Mouse (Mus musculus) neural tube, embryonic 15.5 days (tissue): ENCODE measurements around the gene Jph3. TPM values are rescaled to one million over a fixed set of nuclear protein-coding genes. Genes with fewer than 3 reads are reported as not detected.

Experiments
- ATAC-seq: fragments of 200-750 bp; cut with Nextera tagmentation; 2 replicates; pipeline ENCODE4 v1.8.0; 2017; ENCODE audit warnings: mild to moderate bottlenecking, moderate TSS enrichment, moderate library complexity; ENCODE audit not compliant: low FRiP score
- H3K27ac ChIP-seq: fragments of 300-500 bp; sonication (generic); replicated peaks from 2 replicates; pipeline ENCODE4 v1.5.1; 2015; ENCODE audit warnings: mild to moderate bottlenecking, inconsistent platforms
- H3K27me3 ChIP-seq: fragments of 300-500 bp; sonication (generic); replicated peaks from 2 replicates; pipeline ENCODE4 v1.6.1; 2015; ENCODE audit warnings: inconsistent platforms
- H3K36me3 ChIP-seq: fragments of 300-500 bp; sonication (generic); 2 replicates; pipeline ENCODE4 v1.6.1; 2015; ENCODE audit warnings: inconsistent platforms
- H3K4me1 ChIP-seq: fragments of 300-500 bp; sonication (generic); 2 replicates; pipeline ENCODE4 v1.6.1; 2015; ENCODE audit warnings: inconsistent platforms
- H3K4me2 ChIP-seq: fragments of 300-500 bp; sonication (generic); 2 replicates; pipeline ENCODE4 v1.6.1; 2015; ENCODE audit warnings: inconsistent platforms, mild to moderate bottlenecking, moderate library complexity
- H3K4me3 ChIP-seq: fragments of 300-500 bp; sonication (generic); replicated peaks from 2 replicates; pipeline ENCODE4 v1.5.1; 2015; ENCODE audit warnings: mild to moderate bottlenecking, inconsistent platforms
- H3K9ac ChIP-seq: fragments of 300-500 bp; sonication (generic); replicated peaks from 2 replicates; pipeline ENCODE4 v1.6.1; 2015; ENCODE audit warnings: mild to moderate bottlenecking, inconsistent platforms
- H3K9me3 ChIP-seq: fragments of 300-500 bp; sonication (generic); replicated peaks from 2 replicates; pipeline ENCODE4 v1.6.1; 2016; ENCODE audit warnings: inconsistent platforms
- WGBS: fragments of 180-500 bp; shearing (Covaris S2); methylation state at CpG from one replicate; pipeline ENCODE4 v1.1.7; 2015; ENCODE audit warnings: mixed read lengths; 5-methylcytosine and 5-hydroxymethylcytosine counted together
- polyA plus RNA-seq: library from polyadenylated mRNA; unstranded; fragments of >200 nt; fragmentation: Nextera tagmentation; extraction: Ambion mirVana; gene quantifications from 2 replicates; pipeline ENCODE4 v1.2.1, GENCODE M21; 2015

Gene Jph3
- 107 and 133 TPM in 2 replicates for polyA plus RNA-seq

DNA sequence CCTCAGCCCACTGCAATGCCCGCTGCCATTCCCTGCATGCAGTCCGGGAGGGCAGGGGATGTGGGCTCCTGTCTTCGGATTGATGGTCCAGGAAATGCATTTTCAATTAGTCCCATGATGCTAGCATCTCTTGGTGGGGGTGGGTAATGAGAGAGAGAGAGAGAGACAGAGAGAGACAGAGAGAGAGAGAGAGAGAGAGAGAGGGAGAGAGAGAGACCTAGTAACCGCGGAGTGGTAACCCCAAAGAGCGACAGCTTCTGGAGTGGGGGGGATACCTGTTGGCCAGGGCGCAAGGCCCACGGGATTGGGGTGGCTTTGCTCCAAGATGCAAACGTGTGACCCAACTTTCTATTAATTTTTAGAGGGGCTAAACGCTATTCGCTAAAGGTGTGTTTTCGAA, at the start of gene Jph3:
Jph3 (plus strand) TSS at position 301 of the 400 bp plus-strand sequence.
- H3K27ac ChIP-seq: peak within 1 kb of the TSS; percentile 71
- peak within 1 kb of the TSS; percentile 85 for H3K4me2 ChIP-seq
- H3K36me3 ChIP-seq: no peaks in the 10 kb centered on the region
- ATAC-seq: no peak
- peaks cover 34% of the 10 kb centered on the region for H3K4me1 ChIP-seq
- H3K4me3 ChIP-seq: peak within 1 kb of the TSS; percentile 73
- WGBS: 4% methylated on average over 12 of the region's 12 CpGs
- H3K27me3 ChIP-seq: peaks cover 25% of the 10 kb centered on the region
- H3K9ac ChIP-seq: peak within 1 kb of the TSS; percentile 80
- H3K9me3 ChIP-seq: no peaks in the 10 kb centered on the region

DNA sequence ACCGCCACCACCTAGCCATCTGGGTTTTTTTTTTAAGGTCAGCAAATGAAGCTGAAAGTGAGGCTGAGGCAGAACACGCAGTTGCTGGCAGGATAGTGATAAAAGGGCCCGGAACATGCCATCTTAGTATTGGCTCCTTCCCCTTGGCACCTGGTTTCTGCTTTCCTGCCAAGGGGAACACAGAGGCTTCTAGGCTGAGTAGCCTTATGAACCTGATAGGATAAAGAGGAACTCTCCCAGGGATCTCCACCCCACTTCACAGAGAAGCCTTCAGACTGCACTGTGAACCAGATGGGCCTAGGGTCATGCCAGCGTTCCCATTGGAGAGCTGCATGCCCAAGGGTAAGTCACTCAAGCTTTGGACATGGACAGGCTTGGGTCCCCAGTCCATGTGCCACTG, 48.5 kb upstream of the Jph3 start:
- Histone ChIP-seq H3K27ac (no peak overlapping the region), H3K4me2 (no peak overlapping the region), H3K9me3 (no peaks in the 10 kb centered on the region), H3K27me3 (no peaks in the 10 kb centered on the region), H3K4me3 (no peak overlapping the region), H3K4me1 (no peaks in the 10 kb centered on the region), H3K36me3 (no peaks in the 10 kb centered on the region), H3K9ac (no peak overlapping the region)
- 82% methylated on average over 4 of the region's 4 CpGs for WGBS
- no peak for ATAC-seq

DNA sequence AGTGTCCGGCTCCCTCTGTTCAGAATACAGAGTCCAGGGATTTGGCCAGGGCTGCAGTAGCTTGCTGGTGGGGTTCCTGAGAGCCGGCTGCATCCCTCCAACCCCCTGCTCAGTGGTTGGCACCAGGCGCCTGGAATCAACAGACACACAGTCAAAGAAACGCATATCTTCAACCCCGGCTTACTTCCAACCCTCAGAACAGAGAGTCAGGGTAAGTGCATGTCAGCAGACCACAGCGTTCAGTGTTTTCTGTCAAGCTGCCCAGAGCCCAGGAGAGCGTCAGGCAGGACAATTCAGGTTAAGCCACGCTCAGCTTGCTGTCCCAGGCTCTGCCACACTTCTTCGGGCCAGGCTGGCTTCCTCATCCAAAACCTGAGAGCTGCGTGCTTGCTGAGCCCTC, 48.0 kb upstream of the Jph3 start:
- H3K9me3 ChIP-seq: no peaks in the 10 kb centered on the region
- no peak overlapping the region for H3K4me2 ChIP-seq
- no peak overlapping the region for H3K4me3 ChIP-seq
- H3K27ac ChIP-seq: no peak overlapping the region
- 72% methylated on average over 10 of the region's 10 CpGs for WGBS
- H3K9ac ChIP-seq: no peak overlapping the region
- no peak for ATAC-seq
- no peaks in the 10 kb centered on the region for H3K4me1 ChIP-seq
- H3K36me3 ChIP-seq: no peaks in the 10 kb centered on the region
- no peaks in the 10 kb centered on the region for H3K27me3 ChIP-seq

DNA sequence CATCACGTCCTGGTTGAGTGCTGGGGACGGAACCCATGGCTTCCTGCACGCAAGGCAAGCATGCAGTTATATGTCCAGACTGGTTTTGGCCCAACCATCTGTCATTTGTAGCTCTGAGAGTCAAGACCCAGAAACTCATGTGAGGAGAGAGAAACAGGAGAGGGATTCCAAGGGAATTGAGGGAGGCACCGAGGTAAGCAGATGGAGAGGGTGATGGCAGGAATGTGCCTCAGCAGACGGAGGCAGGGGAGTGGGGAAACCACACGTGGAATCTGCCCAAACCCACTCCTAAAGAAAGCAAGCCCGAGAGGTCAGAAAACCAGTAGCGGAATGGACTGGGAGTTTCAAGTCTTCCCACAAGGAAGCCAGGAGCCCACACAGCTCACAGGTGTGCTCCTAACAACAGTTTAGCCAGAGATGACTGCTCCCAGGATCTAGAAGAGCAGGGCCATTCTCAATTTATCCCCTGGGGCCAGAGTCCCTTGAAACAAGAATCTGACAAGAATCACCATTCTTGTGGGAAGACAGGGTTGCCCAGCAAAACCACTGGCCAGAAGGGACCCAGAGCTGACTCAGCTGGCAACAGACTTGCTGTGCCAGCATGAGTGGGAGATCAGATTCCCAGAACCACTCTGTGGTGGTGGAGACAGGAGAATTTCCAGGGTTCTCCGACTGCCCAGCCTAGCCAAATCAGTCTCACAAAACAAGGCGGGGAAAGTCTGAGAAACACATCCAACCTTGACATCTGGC, 46.2 kb upstream of the Jph3 start:
- H3K4me2 ChIP-seq: no peak overlapping the region

DNA sequence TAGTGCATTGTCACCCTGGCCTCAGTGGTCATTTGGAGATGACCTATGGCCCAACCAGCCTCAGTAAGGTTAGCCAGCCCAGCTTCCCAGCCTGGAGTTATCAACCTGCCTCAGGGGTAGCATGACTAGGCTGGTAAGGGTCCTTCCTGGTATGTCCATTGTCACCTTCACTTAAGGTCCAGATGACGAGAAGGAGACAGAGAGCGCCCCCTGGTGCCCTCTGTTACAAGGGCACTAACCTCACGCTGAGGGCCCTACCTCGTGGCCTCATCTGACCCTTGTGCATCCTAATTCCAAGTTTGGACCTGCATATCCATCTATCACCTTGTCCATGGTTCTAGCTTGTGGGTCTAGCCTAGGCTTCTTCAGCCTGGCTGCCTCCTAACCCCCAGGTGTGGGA, 44.0 kb upstream of the Jph3 start:
- no peaks in the 10 kb centered on the region for H3K36me3 ChIP-seq
- H3K9me3 ChIP-seq: no peaks in the 10 kb centered on the region
- WGBS: 14% methylated on average over 4 of the region's 4 CpGs
- H3K27ac ChIP-seq: no peak overlapping the region
- peaks cover 10% of the 10 kb centered on the region for H3K4me1 ChIP-seq
- no peak overlapping the region for H3K4me2 ChIP-seq
- ATAC-seq: no peak
- H3K9ac ChIP-seq: no peak overlapping the region
- H3K27me3 ChIP-seq: no peaks in the 10 kb centered on the region
- no peak overlapping the region for H3K4me3 ChIP-seq

More for the DNA sequence above, 46.2 kb upstream of the Jph3 start:
- 78% methylated on average over 10 of the region's 10 CpGs for WGBS
- H3K27ac ChIP-seq: no peak overlapping the region
- ATAC-seq: no peak
- no peak overlapping the region for H3K9ac ChIP-seq
- H3K36me3 ChIP-seq: no peaks in the 10 kb centered on the region
- H3K9me3 ChIP-seq: no peaks in the 10 kb centered on the region
- H3K4me3 ChIP-seq: no peak overlapping the region
- no peaks in the 10 kb centered on the region for H3K27me3 ChIP-seq
- peaks cover 10% of the 10 kb centered on the region for H3K4me1 ChIP-seq

DNA sequence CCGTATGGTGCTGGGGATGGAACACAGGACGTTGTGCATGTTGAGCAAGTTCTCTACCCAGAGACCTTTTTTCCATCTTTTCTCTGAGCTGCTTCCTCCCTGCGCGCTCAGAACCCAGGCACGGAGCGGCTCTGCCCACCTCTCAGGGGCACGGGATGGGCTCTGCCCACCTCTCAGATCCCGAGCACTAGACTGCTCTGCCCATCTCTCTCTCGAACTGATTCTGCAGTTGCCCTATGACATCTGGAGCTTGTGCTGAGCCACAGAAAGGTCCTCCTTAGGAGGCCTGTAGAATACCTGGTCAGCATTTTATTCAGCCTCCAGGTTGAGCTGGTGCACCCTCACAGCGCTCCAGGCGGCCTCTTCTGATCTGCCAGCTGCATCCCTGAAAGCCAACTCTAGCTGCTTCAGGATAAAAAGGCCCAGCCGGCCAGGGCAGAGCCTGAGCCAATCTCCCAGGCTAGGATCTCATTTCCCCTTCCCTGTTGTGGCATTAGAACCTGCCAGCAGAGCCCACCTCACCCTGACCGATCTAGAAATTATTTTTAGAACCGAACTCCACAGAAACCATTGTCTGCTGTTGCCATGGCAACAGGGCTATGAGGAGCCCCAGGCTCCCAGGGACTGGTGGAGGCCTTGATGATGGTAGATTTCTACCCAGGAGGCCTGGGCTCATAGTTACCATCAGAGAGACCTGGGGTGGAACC, 41.8 kb upstream of the Jph3 start:
- Histone ChIP-seq H3K36me3 (no peaks in the 10 kb centered on the region), H3K27me3 (no peaks in the 10 kb centered on the region), H3K4me2 (no peak overlapping the region), H3K27ac (peak overlapping the region; percentile 79), H3K4me3 (no peak overlapping the region), H3K9ac (no peak overlapping the region), H3K9me3 (no peaks in the 10 kb centered on the region), H3K4me1 (peaks cover 10% of the 10 kb centered on the region)
- ATAC-seq: peak; percentile 78
- WGBS: 55% methylated on average over 14 of the region's 14 CpGs

DNA sequence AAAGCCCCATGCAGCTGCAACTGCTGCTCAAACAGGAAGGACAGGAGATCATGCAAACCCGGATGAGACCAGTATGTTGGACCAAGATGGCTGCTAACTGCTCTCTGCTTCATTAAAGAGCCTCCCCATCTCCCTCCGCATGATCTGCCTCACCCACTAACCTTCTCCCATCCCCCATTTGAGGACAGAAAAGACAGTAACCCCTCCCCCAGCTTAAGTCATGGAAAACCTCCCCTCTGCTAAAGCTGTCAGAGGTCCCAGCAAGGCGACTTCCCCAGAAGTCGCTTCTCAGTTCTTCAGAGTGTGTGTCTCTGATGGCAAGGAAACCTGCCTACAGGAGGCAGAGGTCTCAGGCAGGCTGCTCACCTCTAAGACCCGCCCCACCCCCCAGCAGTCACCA, 40.9 kb upstream of the Jph3 start:
- Histone ChIP-seq H3K4me2 (no peak overlapping the region), H3K9ac (no peak overlapping the region), H3K9me3 (no peaks in the 10 kb centered on the region), H3K27ac (peak overlapping the region; percentile 79), H3K36me3 (no peaks in the 10 kb centered on the region), H3K27me3 (no peaks in the 10 kb centered on the region), H3K4me3 (no peak overlapping the region), H3K4me1 (peaks cover 10% of the 10 kb centered on the region)
- 42% methylated on average over 5 of the region's 5 CpGs for WGBS
- ATAC-seq: no peak

DNA sequence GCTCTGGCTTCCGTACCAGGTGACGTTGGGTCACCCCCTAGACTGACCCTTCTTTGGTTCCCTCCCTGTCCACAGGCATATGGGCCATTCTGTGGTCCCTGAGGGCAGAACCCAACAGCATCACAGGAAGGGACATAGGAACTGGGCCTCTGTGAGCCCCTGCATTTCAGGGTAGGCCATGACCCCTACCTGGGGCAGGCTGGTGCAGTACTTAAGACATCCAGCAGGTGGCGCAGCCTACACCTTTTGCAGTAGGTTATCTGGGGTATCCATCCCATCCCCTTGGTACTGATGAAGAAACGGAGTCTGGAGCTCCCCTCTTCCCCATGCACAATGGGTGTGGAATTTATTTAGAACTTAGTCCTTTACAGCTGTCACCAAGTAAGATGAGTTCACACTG, 35.0 kb upstream of the Jph3 start:
- no peak for ATAC-seq
- Histone ChIP-seq H3K9ac (no peak overlapping the region), H3K9me3 (no peaks in the 10 kb centered on the region), H3K27ac (no peak overlapping the region), H3K36me3 (no peaks in the 10 kb centered on the region), H3K4me1 (peaks cover 17% of the 10 kb centered on the region), H3K27me3 (no peaks in the 10 kb centered on the region), H3K4me3 (no peak overlapping the region), H3K4me2 (no peak overlapping the region)
- WGBS: 53% methylated on average over 4 of the region's 4 CpGs

DNA sequence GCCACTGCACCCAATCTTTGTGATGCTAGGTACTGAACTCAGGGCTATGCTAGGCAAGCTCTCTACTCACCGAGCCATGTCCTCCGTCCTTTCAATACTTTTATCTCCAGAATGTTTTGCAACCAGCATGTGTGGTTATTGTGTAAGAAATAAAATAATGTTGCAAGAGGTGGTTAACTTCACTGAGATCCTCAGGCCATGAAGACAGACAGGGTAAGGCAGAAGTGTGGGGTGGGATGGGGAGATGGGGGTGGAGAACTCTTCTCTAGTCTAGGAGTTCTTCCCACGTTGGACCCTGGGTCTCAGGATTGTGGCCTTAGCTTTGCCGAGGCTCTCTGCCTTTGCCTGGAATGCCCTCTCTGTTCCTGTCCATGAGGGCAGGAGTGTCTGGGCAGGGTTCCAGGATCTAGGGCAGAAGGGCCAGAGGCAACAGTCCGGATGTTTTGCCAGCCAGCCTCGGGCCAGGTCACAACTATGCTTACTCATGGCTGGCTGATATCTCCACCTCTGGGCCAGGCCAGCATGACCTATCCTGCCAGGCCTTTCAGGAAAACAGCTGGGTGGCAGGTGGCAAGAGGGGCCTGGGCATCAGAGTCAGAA, 33.7 kb upstream of the Jph3 start:
- no peak overlapping the region for H3K4me2 ChIP-seq
- no peak overlapping the region for H3K9ac ChIP-seq
- no peak overlapping the region for H3K4me3 ChIP-seq
- H3K36me3 ChIP-seq: no peaks in the 10 kb centered on the region
- no peaks in the 10 kb centered on the region for H3K27me3 ChIP-seq
- ATAC-seq: no peak
- H3K4me1 ChIP-seq: peaks cover 17% of the 10 kb centered on the region
- 90% methylated on average over 6 of the region's 6 CpGs for WGBS
- no peaks in the 10 kb centered on the region for H3K9me3 ChIP-seq
- H3K27ac ChIP-seq: no peak overlapping the region

DNA sequence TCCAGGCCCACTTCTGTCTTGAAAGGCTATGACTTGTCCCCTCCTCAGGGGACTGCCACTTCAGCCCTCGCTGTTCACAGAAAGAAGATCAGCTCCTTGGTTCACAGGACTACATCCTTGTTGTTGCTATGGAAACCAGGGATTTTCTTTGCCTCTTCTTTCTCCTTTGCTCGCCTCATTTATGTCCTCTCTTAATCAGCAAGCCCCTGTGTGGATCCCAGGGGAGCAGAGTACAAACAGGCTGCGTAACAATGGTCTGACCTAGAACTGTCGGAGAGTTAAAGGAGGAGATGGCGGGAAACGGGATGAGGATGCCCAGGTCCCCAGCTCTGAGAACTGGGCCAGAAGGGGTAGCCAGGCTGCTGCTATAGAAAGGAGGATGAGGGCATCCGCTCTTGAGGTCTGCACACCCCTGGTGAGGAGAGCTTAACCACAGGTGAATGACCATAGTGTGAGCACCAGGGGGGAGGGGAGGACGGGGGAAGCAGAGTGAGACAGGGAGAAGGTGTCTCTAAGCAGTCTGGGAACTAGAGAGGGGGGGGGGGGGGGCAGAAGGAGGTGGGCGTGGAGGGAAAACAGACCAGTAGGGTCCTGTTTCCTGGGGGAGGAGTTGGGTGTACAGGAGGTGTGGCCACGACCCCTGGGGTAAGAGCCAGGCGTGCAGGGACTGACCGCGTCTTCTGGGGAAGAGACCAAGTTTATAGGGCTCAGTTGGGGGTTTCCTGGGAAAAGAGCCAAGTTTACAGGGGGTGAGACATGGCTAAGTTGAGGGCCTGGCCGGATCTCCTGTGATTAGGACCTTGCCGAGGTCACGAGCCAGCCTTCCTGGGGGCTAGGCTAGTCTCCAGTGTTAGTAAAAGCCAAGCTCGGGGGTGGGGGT, 31.4 kb upstream of the Jph3 start:
- ATAC-seq: peak; percentile 62
- H3K4me3 ChIP-seq: no peak overlapping the region; the same call in 1 of the 2 replicates
- H3K27me3 ChIP-seq: no peaks in the 10 kb centered on the region
- H3K36me3 ChIP-seq: no peaks in the 10 kb centered on the region
- H3K9ac ChIP-seq: 0 out of 2 replicates have a peak overlapping the region, but pooled peaks have one; percentile 23
- peaks cover 17% of the 10 kb centered on the region for H3K4me1 ChIP-seq
- peak overlapping the region; percentile 80 for H3K27ac ChIP-seq
- 2% methylated on average over 16 of the region's 17 CpGs for WGBS
- H3K4me2 ChIP-seq: peak overlapping the region; percentile 48
- no peaks in the 10 kb centered on the region for H3K9me3 ChIP-seq

DNA sequence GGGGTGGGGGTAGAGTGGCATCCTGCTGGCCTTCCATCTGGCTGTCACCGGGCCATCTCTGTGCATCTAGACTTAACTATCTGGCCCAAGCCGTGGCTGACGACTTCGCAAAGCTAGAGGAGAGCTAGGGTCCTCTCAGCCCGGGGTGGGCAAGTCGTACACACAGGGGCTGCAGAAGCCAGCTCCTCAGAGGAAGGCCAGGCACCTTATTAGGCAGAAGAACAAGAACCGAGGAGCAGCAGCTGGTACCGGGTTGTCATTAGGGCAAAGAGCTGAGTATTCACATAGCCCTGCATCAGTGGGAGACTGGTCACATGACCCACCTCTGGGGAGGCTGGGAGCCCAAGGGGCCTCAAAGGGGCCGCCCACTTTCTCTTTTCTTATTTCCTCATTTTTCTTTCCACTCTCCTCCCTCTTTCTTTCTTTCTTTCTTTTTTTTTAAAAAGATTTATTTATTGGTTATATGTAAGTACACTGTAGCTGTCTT, 30.8 kb upstream of the Jph3 start:
- H3K27me3 ChIP-seq: no peaks in the 10 kb centered on the region
- H3K4me1 ChIP-seq: peaks cover 17% of the 10 kb centered on the region
- no peaks in the 10 kb centered on the region for H3K36me3 ChIP-seq
- H3K4me2 ChIP-seq: peak overlapping the region; percentile 48
- H3K4me3 ChIP-seq: no peak overlapping the region
- ATAC-seq: peak; percentile 25; the same call in 1 of the 2 replicates
- H3K9me3 ChIP-seq: no peaks in the 10 kb centered on the region
- 0 out of 2 replicates have a peak overlapping the region, but pooled peaks have one; percentile 23 for H3K9ac ChIP-seq
- WGBS: 8% methylated on average over 9 of the region's 9 CpGs
- H3K27ac ChIP-seq: peak overlapping the region; percentile 80
